Mouse (Mus musculus) adrenal gland, postnatal 36 days (tissue): ENCODE data around the gene Gm9044. TPM values are rescaled to one million over a fixed set of nuclear protein-coding genes. Genes with fewer than 3 reads are reported as not detected.
A peak's percentile ranks its signal among the peaks of the same experiment; 100 is the strongest.
"Not testable (repeated sequence)": the region's sequence is repeated elsewhere in the genome, so short reads cannot be mapped to it uniquely, and the experiment has no call there.

Experiments
- DNase-seq, 2 experiments: peaks; one replicate each; pipeline ENCODE4 v3.0.0; 2021; ENCODE audit warnings: mixed read lengths in 1 of 2
- long read RNA-seq, 2 experiments: library from polyadenylated mRNA; stranded (forward); transcript quantifications; one replicate each; pipeline ENCODE4 v2.0.0; 2021; ENCODE audit warnings: borderline sequencing depth in 2 of 2
- total RNA-seq, 2 experiments: library from RNA; stranded (reverse); gene quantifications; 2 replicates each; pipeline ENCODE4 v1.2.3; 2021

Gm9044 gene
- not detected for total RNA-seq
- long read RNA-seq, experiment 1: 0 reads
- long read RNA-seq, experiment 2: 0 reads

DNA sequence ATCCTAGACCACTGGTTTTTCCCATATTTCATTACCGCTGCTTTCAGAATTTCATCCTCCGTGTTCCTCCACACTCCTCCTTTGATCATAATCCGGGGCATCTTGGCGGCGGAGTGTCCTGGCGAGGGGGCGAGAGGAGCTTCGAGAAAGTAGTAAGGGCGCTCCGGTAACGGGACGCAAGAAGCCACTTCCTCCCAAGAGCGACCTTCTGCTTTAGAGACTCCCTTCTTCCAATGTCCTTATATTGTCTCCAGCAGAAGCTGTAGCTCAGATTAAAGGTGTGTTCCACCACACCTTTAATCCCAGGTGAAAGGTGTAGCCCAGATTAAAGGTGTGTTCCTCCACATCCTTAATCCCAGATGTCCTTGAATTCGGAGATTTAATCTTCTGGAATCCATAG lies at the start of gene Gm9044:
Gene Gm9044, minus strand, starts transcription at position 101 of the 400 bp plus-strand sequence.
- not testable (repeated sequence) for DNase-seq

GRCm38 (mm10) chr10:118370443-118370842 lies 38.2 kb upstream of the Gm9044 start:
- peak; percentile 77 to 84 for DNase-seq

GRCm38 (mm10) chr10:118369518-118369917 lies 37.3 kb upstream of the Gm9044 start:
- no peak for DNase-seq

DNA sequence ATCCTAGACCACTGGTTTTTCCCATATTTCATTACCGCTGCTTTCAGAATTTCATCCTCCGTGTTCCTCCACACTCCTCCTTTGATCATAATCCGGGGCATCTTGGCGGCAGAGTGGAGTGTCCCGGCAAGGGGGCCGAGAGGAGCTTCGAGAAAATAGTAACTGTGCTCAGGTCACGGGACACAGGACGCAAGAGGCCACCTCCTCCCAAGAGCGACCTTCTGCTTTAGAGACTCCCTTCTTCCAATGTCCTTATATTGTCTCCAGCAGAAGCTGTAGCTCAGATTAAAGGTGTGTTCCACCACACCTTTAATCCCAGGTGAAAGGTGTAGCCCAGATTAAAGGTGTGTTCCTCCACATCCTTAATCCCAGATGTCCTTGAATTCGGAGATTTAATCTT lies 21.8 kb upstream of the Gm9044 start, which contains the start of gene Gm9049:
Gene Gm9049, minus strand, starts transcription at position 101 of the 400 bp plus-strand sequence.
- DNase-seq: not testable (repeated sequence)

DNA sequence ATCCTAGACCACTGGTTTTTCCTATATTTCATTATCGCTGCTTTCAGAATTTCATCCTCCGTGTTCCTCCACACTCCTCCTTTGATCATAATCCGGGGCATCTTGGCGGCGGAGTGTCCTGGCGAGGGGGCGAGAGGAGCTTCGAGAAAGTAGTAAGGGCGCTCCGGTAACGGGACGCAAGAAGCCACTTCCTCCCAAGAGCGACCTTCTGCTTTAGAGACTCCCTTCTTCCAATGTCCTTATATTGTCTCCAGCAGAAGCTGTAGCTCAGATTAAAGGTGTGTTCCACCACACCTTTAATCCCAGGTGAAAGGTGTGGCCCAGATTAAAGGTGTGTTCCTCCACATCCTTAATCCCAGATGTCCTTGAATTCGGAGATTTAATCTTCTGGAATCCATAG lies 16.4 kb upstream of the Gm9044 start, which contains the start of gene Gm9048:
Gene Gm9048, minus strand, starts transcription at position 101 of the 400 bp plus-strand sequence.
- not testable (repeated sequence) for DNase-seq

- DNase-seq: not testable (repeated sequence)
Observed at GRCm38 (mm10) chr10:118343155-118343554, 10.9 kb upstream of the Gm9044 start, which contains the start of gene Gm9046. Gene Gm9046, minus strand, starts transcription at chr10:118343255.

DNA sequence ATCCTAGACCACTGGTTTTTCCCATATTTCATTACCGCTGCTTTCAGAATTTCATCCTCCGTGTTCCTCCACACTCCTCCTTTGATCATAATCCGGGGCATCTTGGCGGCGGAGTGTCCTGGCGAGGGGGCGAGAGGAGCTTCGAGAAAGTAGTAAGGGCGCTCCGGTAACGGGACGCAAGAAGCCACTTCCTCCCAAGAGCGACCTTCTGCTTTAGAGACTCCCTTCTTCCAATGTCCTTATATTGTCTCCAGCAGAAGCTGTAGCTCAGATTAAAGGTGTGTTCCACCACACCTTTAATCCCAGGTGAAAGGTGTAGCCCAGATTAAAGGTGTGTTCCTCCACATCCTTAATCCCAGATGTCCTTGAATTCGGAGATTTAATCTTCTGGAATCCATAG lies 5.5 kb upstream of the Gm9044 start, which contains the start of gene Gm9045:
Gene Gm9045, minus strand, starts transcription at position 101 of the 400 bp plus-strand sequence.
- not testable (repeated sequence) for DNase-seq

DNA sequence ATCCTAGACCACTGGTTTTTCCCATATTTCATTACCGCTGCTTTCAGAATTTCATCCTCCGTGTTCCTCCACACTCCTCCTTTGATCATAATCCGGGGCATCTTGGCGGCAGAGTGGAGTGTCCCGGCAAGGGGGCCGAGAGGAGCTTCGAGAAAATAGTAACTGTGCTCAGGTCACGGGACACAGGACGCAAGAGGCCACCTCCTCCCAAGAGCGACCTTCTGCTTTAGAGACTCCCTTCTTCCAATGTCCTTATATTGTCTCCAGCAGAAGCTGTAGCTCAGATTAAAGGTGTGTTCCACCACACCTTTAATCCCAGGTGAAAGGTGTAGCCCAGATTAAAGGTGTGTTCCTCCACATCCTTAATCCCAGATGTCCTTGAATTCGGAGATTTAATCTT lies 5.3 kb downstream of the Gm9044 start, which contains the start of gene Gm9040:
Gene Gm9040, minus strand, starts transcription at position 101 of the 400 bp plus-strand sequence.
- not testable (repeated sequence) for DNase-seq

- DNase-seq: no peak
Observed at GRCm38 (mm10) chr10:118319024-118319423, 13.2 kb downstream of the Gm9044 start.

GRCm38 (mm10) chr10:118302133-118302532 lies 30.1 kb downstream of the Gm9044 start:
- DNase-seq: not testable (repeated sequence)

GRCm38 (mm10) chr10:118294938-118295337 lies 37.3 kb downstream of the Gm9044 start, which contains the start of gene Iltifb:
Gene Iltifb, minus strand, starts transcription at chr10:118295038.
- no peak for DNase-seq

GRCm38 (mm10) chr10:118283016-118283415 lies 49.2 kb downstream of the Gm9044 start:
- DNase-seq: not testable (repeated sequence)

- DNase-seq: not testable (repeated sequence)
Observed at GRCm38 (mm10) chr10:118282565-118282964, 49.6 kb downstream of the Gm9044 start.

Other genes starting within 250 kb of the Gm9044 start
- gene Mdm1, start 190.6 kb downstream of the Gm9044 start, total RNA-seq: 10 to 100 TPM; 10.6 to 11.5 TPM
- not detected for gene Il22, start 127.5 kb downstream of the Gm9044 start, total RNA-seq
- under 1 TPM; 0.50 to 0.53 TPM for gene Gm32717, start 91.6 kb downstream of the Gm9044 start, total RNA-seq
- under 1 TPM; 0.50 to 0.53 TPM for gene Gm32802, start 73.7 kb downstream of the Gm9044 start, total RNA-seq
- gene Iltifb, start 37.4 kb downstream of the Gm9044 start, total RNA-seq: not detected
- gene Gm9040, start 5.4 kb downstream of the Gm9044 start, total RNA-seq: not detected
- gene Gm9045, start 5.4 kb upstream of the Gm9044 start, total RNA-seq: not detected
- not detected for gene Gm9046, start 10.8 kb upstream of the Gm9044 start, total RNA-seq
- gene Gm9048, start 16.3 kb upstream of the Gm9044 start, total RNA-seq: not detected
- not detected for gene Gm9049, start 21.7 kb upstream of the Gm9044 start, total RNA-seq
- not detected for gene Ifng, start 108.6 kb upstream of the Gm9044 start, total RNA-seq